Mouse (Mus musculus) midbrain, embryonic 10.5 days (tissue): ENCODE measurements around the gene Tada3. TPM values are rescaled to one million over a fixed set of nuclear protein-coding genes. Genes with fewer than 3 reads are reported as not detected.

Experiments used
- DNase-seq: peaks from one replicate; pipeline ENCODE4 v3.0.0-alpha.2; 2017; ENCODE audit warnings: low spot score
- H3K27ac ChIP-seq: fragments of 300-500 bp; sonication (generic); replicated peaks from 2 replicates; pipeline ENCODE4 v1.5.1; 2016; ENCODE audit warnings: mild to moderate bottlenecking
- H3K27me3 ChIP-seq: fragments of 300-500 bp; sonication (generic); 2 replicates; pipeline ENCODE4 v1.6.1; 2016; ENCODE audit warnings: low read depth, mild to moderate bottlenecking; ENCODE audit not compliant: poor library complexity, severe bottlenecking
- H3K36me3 ChIP-seq: fragments of 300-500 bp; sonication (generic); 2 replicates; pipeline ENCODE4 v1.6.1; 2016; ENCODE audit warnings: mild to moderate bottlenecking, moderate library complexity
- H3K4me1 ChIP-seq: fragments of 300-500 bp; sonication (generic); 2 replicates; pipeline ENCODE4 v1.6.1; 2016
- H3K4me3 ChIP-seq: fragments of 300-500 bp; sonication (generic); 2 replicates; pipeline ENCODE4 v1.5.1; 2016; ENCODE audit warnings: mild to moderate bottlenecking, moderate library complexity
- H3K9me3 ChIP-seq: fragments of 300-500 bp; sonication (generic); replicated peaks from 2 replicates; pipeline ENCODE4 v1.6.1; 2016; ENCODE audit warnings: mild to moderate bottlenecking
- WGBS: fragments of 180-500 bp; shearing (Covaris S2); methylation state at CpG from one replicate; pipeline ENCODE4 v1.1.7; 2016; 5-methylcytosine and 5-hydroxymethylcytosine counted together
- microRNA-seq: library from miRNA; unstranded; fragments of <30 nt; microRNA quantifications from one replicate; pipeline ENCODE4, GENCODE M21; 2017
- polyA plus RNA-seq: library from polyadenylated mRNA; unstranded; fragments of >200 nt; fragmentation: Nextera tagmentation; extraction: Ambion mirVana; gene quantifications from 2 replicates; pipeline ENCODE4 v1.2.1, GENCODE M21; 2016

Gene Tada3
- polyA plus RNA-seq, 1 experiment from 2014 or later, result 59.2 TPM

GRCm38 (mm10) chr6:113331721-113332120 lies 46.0 kb downstream of the Tada3 start:
- Histone ChIP-seq H3K9me3 (no peaks in the 10 kb centered on the region), H3K4me3 (no peak overlapping the region), H3K4me1 (peaks cover 14% of the 10 kb centered on the region; the same call in 1 of the 2 replicates), H3K27me3 (no peaks in the 10 kb centered on the region), H3K27ac (no peak overlapping the region), H3K36me3 (peaks cover 78% of the 10 kb centered on the region)
- WGBS, result 90% methylated on average over 11 of the region's 11 CpGs
- DNase-seq, result no peak

- Histone ChIP-seq H3K27me3 (no peaks in the 10 kb centered on the region), H3K4me1 (peaks cover 22% of the 10 kb centered on the region), H3K36me3 (peaks cover 70% of the 10 kb centered on the region), H3K27ac (no peak overlapping the region), H3K4me3 (no peak overlapping the region), H3K9me3 (no peaks in the 10 kb centered on the region)
- WGBS, result 76% methylated on average over 2 of the region's 2 CpGs
- DNase-seq, result no peak
Measured at GRCm38 (mm10) chr6:113330547-113330946, 47.1 kb downstream of the Tada3 start.

- no peak for DNase-seq
- Histone ChIP-seq H3K9me3 (no peaks in the 10 kb centered on the region), H3K27me3 (no peaks in the 10 kb centered on the region), H3K27ac (no peak overlapping the region), H3K4me1 (peaks cover 24% of the 10 kb centered on the region), H3K36me3 (peaks cover 70% of the 10 kb centered on the region), H3K4me3 (no peak overlapping the region)
- WGBS, result 85% methylated on average over 1 of the region's 1 CpGs
Measured at GRCm38 (mm10) chr6:113329396-113329795, 48.3 kb downstream of the Tada3 start.

- peaks cover 71% of the 10 kb centered on the region for H3K36me3 ChIP-seq
- H3K27me3 ChIP-seq, result no peaks in the 10 kb centered on the region
- H3K4me1 ChIP-seq, result peaks cover 24% of the 10 kb centered on the region
- DNase-seq, result peak; percentile 98
- WGBS, result under 1% methylated on average over 52 of the region's 52 CpGs
- H3K9me3 ChIP-seq, result no peaks in the 10 kb centered on the region
- peak within 1 kb of the TSS; percentile 74 for H3K4me3 ChIP-seq
- H3K27ac ChIP-seq, result peak within 1 kb of the TSS; percentile 89
Measured at GRCm38 (mm10) chr6:113326533-113327315, 51.0 kb downstream of the Tada3 start, which contains the start of gene Ogg1. Ogg1 (plus strand) TSS chr6:113326972.

Small RNAs within 50 kb of the gene (microRNA-seq; reads per million reads assigned to microRNA genes)
- gene Gm24387, result not detected

Other genes with a start within 250 kb of the Tada3 start
- gene Lhfpl4, start 182.5 kb downstream of the Tada3 start, polyA plus RNA-seq, result 13.8 and 21.6 TPM in 2 replicates
- 49.2 and 51.0 TPM in 2 replicates for gene Mtmr14, start 140.0 kb downstream of the Tada3 start, polyA plus RNA-seq
- gene Cpne9, start 95.6 kb downstream of the Tada3 start, polyA plus RNA-seq, result 0.27 and 0.38 TPM in 2 replicates
- gene Brpf1, start 70.7 kb downstream of the Tada3 start, polyA plus RNA-seq, result 22.4 and 26.2 TPM in 2 replicates
- gene Ogg1, start 50.9 kb downstream of the Tada3 start, polyA plus RNA-seq, result 16.1 and 18.8 TPM in 2 replicates
- gene Camk1, start 33.9 kb downstream of the Tada3 start, polyA plus RNA-seq, result 47.2 and 54.3 TPM in 2 replicates
- gene Arpc4, start 232 bp upstream of the Tada3 start, polyA plus RNA-seq, result 379 and 381 TPM in 2 replicates
- gene Ttll3, start 11.4 kb upstream of the Tada3 start, polyA plus RNA-seq, result 5.9 and 6.7 TPM in 2 replicates
- 36.3 and 43.4 TPM in 2 replicates for gene Rpusd3, start 41.5 kb upstream of the Tada3 start, polyA plus RNA-seq
- gene Cidec, start 57.9 kb upstream of the Tada3 start, polyA plus RNA-seq, result not detected in 2 replicates
- gene Jagn1, start 64.7 kb upstream of the Tada3 start, polyA plus RNA-seq, result 90.0 and 93.5 TPM in 2 replicates
- 1.1 and 1.4 TPM in 2 replicates for gene Il17re, start 80.6 kb upstream of the Tada3 start, polyA plus RNA-seq
- gene Il17rc, start 93.5 kb upstream of the Tada3 start, polyA plus RNA-seq, result 4.4 and 5.3 TPM in 2 replicates
- 43.0 and 45.4 TPM in 2 replicates for gene Creld1, start 105.4 kb upstream of the Tada3 start, polyA plus RNA-seq
- 2.0 and 2.3 TPM in 2 replicates for gene Prrt3, start 124.0 kb upstream of the Tada3 start, polyA plus RNA-seq
- gene Emc3, start 153.8 kb upstream of the Tada3 start, polyA plus RNA-seq, result 82.0 and 83.4 TPM in 2 replicates
- 18.1 and 18.2 TPM in 2 replicates for gene Fancd2, start 153.8 kb upstream of the Tada3 start, polyA plus RNA-seq
- 0.17 and 0.52 TPM in 2 replicates for gene Fancd2os, start 222.8 kb upstream of the Tada3 start, polyA plus RNA-seq
- 210 and 217 TPM in 2 replicates for gene Brk1, start 226.9 kb upstream of the Tada3 start, polyA plus RNA-seq
- gene Vhl, start 246.1 kb upstream of the Tada3 start, polyA plus RNA-seq, result 44.4 and 45.5 TPM in 2 replicates